Mouse (Mus musculus): ENCODE measurements around the gene Trim14. TPM values are rescaled to one million over a fixed set of nuclear protein-coding genes. Genes with fewer than 3 reads are reported as not detected.

Gene Trim14
- 38.8 TPM for polyA plus RNA-seq (2017; shearing (Covaris generic))

GRCm38 (mm10) chr4:46535840-46536361, at the start of gene Trim14:
TSS of gene Trim14 (minus strand) at chr4:46536141.

DNA sequence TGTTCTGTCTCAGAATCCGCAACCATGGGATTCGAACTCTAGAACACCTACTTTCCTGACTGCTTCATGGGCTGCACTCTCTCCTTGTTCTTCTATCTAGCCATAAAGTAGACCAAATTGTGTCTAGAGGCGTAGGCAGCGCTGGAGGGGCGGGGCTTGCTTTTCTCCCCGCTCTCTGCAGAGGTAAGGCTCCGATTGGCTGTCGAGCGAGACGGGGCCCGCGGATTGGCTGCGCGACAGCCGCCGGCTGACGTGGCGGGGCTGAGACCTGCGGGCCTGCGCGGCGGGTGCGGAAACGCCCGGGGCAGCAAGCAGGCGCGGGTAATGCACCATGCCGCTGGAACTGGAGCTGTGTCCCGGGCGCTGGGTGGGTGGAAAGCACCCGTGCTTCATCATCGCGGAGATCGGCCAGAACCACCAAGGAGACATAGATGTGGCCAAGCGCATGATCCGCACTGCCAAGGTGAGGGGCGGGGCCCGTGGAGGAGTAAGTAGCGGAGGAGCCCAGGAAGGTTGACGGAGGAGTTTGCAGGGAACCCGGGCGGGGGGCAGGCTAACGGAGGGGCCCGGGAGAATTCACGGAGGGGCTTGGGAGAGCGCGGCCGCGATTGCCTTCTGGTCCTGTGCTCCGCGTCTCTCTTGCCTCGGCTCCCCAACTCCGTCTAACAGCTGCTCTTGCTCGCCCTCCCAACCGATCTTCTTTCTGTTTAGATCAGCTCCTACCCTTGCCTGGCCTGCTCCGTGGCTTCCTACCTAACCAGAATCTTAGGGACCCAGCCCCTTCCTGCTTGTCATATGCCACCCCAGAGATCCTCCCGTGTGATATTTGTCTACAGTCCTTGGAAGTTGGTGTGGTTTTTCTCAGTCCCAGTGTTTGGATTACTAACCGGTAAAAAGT, 46.7 kb downstream of the Trim14 start, which contains the start of gene Nans:
Gene Nans, plus strand, starts transcription at position 221 of the 898 bp plus-strand sequence.

GRCm38 (mm10) chr4:46450519-46451131, 85.3 kb downstream of the Trim14 start, which contains the start of gene Anp32b:
TSS of gene Anp32b (plus strand) at chr4:46450902.

Other genes starting within 250 kb of the Trim14 start
- not detected for gene Foxe1, start 192.5 kb downstream of the Trim14 start, polyA plus RNA-seq (2017; shearing (Covaris generic))
- 41.1 TPM for gene Trmo, start 146.7 kb downstream of the Trim14 start, polyA plus RNA-seq (2017; shearing (Covaris generic))
- gene Hemgn, start 122.6 kb downstream of the Trim14 start, polyA plus RNA-seq (2017; shearing (Covaris generic)) = 0.20 TPM
- 136 TPM for gene Anp32b, start 85.2 kb downstream of the Trim14 start, polyA plus RNA-seq (2017; shearing (Covaris generic))
- 51.9 TPM for gene Nans, start 46.9 kb downstream of the Trim14 start, polyA plus RNA-seq (2017; shearing (Covaris generic))
- 12.6 TPM for gene Coro2a, start 66.1 kb upstream of the Trim14 start, polyA plus RNA-seq (2017; shearing (Covaris generic))
- 0.21 TPM for gene Tbc1d2, start 114.1 kb upstream of the Trim14 start, polyA plus RNA-seq (2017; shearing (Covaris generic))

Measured in naive thymus-derived CD4-positive, alpha-beta T cell, adult 5 months (primary cell).